ENCODE assay signal across 20 mouse cellular contexts in the genomic region with DNA sequence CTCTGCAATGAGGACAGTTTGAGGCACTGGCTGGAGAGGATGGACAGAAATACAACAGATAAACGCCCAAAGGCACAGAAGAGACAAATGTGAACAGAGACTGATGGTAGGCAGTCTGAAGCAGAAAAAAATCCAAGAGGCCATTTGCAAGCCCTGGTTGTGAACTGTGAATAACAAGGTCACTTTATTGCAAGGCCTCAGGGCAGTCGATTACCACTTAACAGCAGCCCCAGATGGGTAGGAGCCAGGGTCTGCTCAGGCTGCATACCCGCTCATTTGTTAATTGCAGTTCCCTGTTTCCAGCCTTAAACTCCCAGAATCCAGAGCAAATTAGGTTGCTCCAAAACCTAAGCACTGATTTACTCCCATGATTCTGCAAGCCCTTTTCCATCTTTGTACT. TPM values are rescaled to one million over a fixed set of nuclear protein-coding genes. Genes with fewer than 3 reads are reported as not detected.
DNase-seq lines count a peak whose midpoint lies in the region; ATAC-seq lines count a peak whose summit lies in the region.
"Had no signal": no experiment of that assay in that cellular context is flagged by ENCODE, and none has a peak within 500 bp of the region (broad histone marks: within the 10 kb centered on the region; RNA-seq: fewer than 3 reads in every experiment).

No protein-coding gene starts in this region.

- no peak overlapping the region for H3K4me2 ChIP-seq in forebrain, embryonic 12.5 days
- H3K4me2 ChIP-seq in hindbrain, embryonic 15.5 days, result no peak overlapping the region
- H3K4me2 ChIP-seq in midbrain, embryonic 15.5 days, result no peak overlapping the region

- peaks cover 27% of the 10 kb centered on the region for H3K4me1 ChIP-seq in forebrain, embryonic 12.5 days
- H3K4me1 ChIP-seq in hindbrain, embryonic 15.5 days (replicated peaks), result peaks cover 41% of the 10 kb centered on the region
- peaks cover 37% of the 10 kb centered on the region for H3K4me1 ChIP-seq in midbrain, embryonic 15.5 days

- H3K9ac ChIP-seq in forebrain, embryonic 12.5 days, result no peak overlapping the region
- H3K9ac ChIP-seq in hindbrain, embryonic 15.5 days, result no peak overlapping the region
- H3K9ac ChIP-seq in midbrain, embryonic 15.5 days, result no peak overlapping the region
- H3K9ac ChIP-seq: liver, embryonic 14.5 days had no signal

- no peaks in the 10 kb centered on the region for H3K36me3 ChIP-seq in forebrain, embryonic 12.5 days (replicated peaks)
- no peaks in the 10 kb centered on the region for H3K36me3 ChIP-seq in hindbrain, embryonic 15.5 days
- no peaks in the 10 kb centered on the region for H3K36me3 ChIP-seq in midbrain, embryonic 15.5 days (replicated peaks)

- ATAC-seq in forebrain, embryonic 12.5 days (ENCODE audit: low FRiP score), result no peak
- no peak for ATAC-seq in hindbrain, embryonic 15.5 days (ENCODE audit: low FRiP score, low read depth)
- no peak for ATAC-seq in midbrain, embryonic 15.5 days (replicated peaks)
- ATAC-seq: activated CD4-positive, CD25-positive, alpha-beta regulatory T cell, adult 4 months had no signal

- H3K27me3 ChIP-seq in forebrain, embryonic 12.5 days, result no peaks in the 10 kb centered on the region
- H3K27me3 ChIP-seq in hindbrain, embryonic 15.5 days, result no peaks in the 10 kb centered on the region
- H3K27me3 ChIP-seq in midbrain, embryonic 15.5 days (replicated peaks), result no peaks in the 10 kb centered on the region

- no peaks in the 10 kb centered on the region for H3K9me3 ChIP-seq in forebrain, embryonic 12.5 days
- no peaks in the 10 kb centered on the region for H3K9me3 ChIP-seq in hindbrain, embryonic 15.5 days
- no peaks in the 10 kb centered on the region for H3K9me3 ChIP-seq in midbrain, embryonic 15.5 days

- H3K27ac ChIP-seq in forebrain, embryonic 12.5 days, result peak overlapping the region; percentile 46
- H3K27ac ChIP-seq in hindbrain, embryonic 15.5 days (replicated peaks), result peak overlapping the region; percentile 4; the same call in 1 of the 2 replicates
- peak overlapping the region; percentile 12; the same call in 1 of the 2 replicates for H3K27ac ChIP-seq in midbrain, embryonic 15.5 days
- H3K27ac ChIP-seq: gastrocnemius, adult 2 months; liver, embryonic 14.5 days had no signal

- 70% methylated on average over 3 of the region's 3 CpGs for WGBS in forebrain, embryonic 12.5 days
- WGBS in hindbrain, embryonic 15.5 days, result 53% methylated on average over 3 of the region's 3 CpGs
- 64% methylated on average over 3 of the region's 3 CpGs for WGBS in midbrain, embryonic 15.5 days

- DNase-seq in embryo, embryonic 11 days, result peak; percentile 43
- no peak for DNase-seq in adrenal gland, postnatal 36 days
- DNase-seq in frontal cortex, adult 2 months (ENCODE audit: extremely low spot score in 1 of 2, low spot score in 1 of 2), result no peak
- DNase-seq in right cerebral cortex, postnatal 10 days (ENCODE audit: low spot score in 2 of 2), result no peak
- DNase-seq: cerebellum, adult 18-20 months; gastrocnemius, adult 2 months; heart, postnatal 36 days; kidney, adult 9 months; lung, postnatal 10 days; right cerebral cortex, postnatal 4 days; thymus, adult 2 months had no signal

- H3K4me3 ChIP-seq in forebrain, embryonic 12.5 days (replicated peaks), result no peak overlapping the region
- no peak overlapping the region for H3K4me3 ChIP-seq in hindbrain, embryonic 15.5 days
- H3K4me3 ChIP-seq in midbrain, embryonic 15.5 days, result no peak overlapping the region
- H3K4me3 ChIP-seq: erythroblast, embryonic 14.5 days; gastrocnemius, adult 2 months; layer of hippocampus, adult 2 months had no signal

RNA-seq across cellular contexts. Expression of a gene that starts 52.4 kb away (rescaled TPM):
- 31.9 and 35.5 TPM in 2 replicates for polyA plus RNA-seq in forebrain, embryonic 12.5 days (2016; fragmentation: Nextera tagmentation; extraction: Ambion mirVana)
- polyA plus RNA-seq in hindbrain, embryonic 15.5 days (2015; fragmentation: Nextera tagmentation; extraction: Ambion mirVana), result 40.1 and 48.4 TPM in 2 replicates
- polyA plus RNA-seq in midbrain, embryonic 15.5 days (2015; fragmentation: Nextera tagmentation; extraction: Ambion mirVana), result 46.0 and 52.3 TPM in 2 replicates
- total RNA-seq in adrenal gland, postnatal 36 days (2021), result 1 to 10 TPM; 2.7 to 5.0 TPM
- 77.6 and 87.0 TPM in 2 replicates for polyA plus RNA-seq in frontal cortex, adult 2 months (2012; rRNA removed)
- total RNA-seq: common myeloid progenitor, adult 5-6 weeks; monocyte, adult 5-6 weeks had no signal
- polyA plus RNA-seq: activated CD4-positive, CD25-positive, alpha-beta regulatory T cell, adult 4 months; erythroblast, embryonic 14.5 days had no signal
